Mouse (Mus musculus): ENCODE data around the gene Nptxr. TPM values are rescaled to one million over a fixed set of nuclear protein-coding genes. Genes with fewer than 3 reads are reported as not detected.

The Nptxr gene
- polyA plus RNA-seq, 1 experiment from 2014 or later: 1.2 TPM

GRCm38 (mm10) chr15:79749162-79749561, 55.4 kb downstream of the Nptxr start:
- no peak overlapping the region for H3K27ac ChIP-seq (ENCODE audit: low read length)
- no peak for TF ChIP-seq CTCF (IDR thresholded peaks at IDR 0.05)
- no peak for TF ChIP-seq EP300 (IDR thresholded peaks at IDR 0.05)
- no peak for DNase-seq (ENCODE audit: low spot score)

GRCm38 (mm10) chr15:79747998-79748397, 56.6 kb downstream of the Nptxr start:
- H3K4me3 ChIP-seq (ENCODE audit: low read depth, low read length): no peak overlapping the region
- peak; percentile 66 for TF ChIP-seq CTCF (IDR thresholded peaks at IDR 0.05)
- TF ChIP-seq EP300 (IDR thresholded peaks at IDR 0.05): no peak
- no peak overlapping the region for H3K27ac ChIP-seq (ENCODE audit: low read length)
- no peaks in the 10 kb centered on the region for H3K27me3 ChIP-seq (replicated peaks; ENCODE audit: insufficient read depth, low read length)
- H3K9me3 ChIP-seq (ENCODE audit: low read length): no peaks in the 10 kb centered on the region
- no peaks in the 10 kb centered on the region for H3K36me3 ChIP-seq (ENCODE audit: insufficient read depth, low read length)
- H3K4me1 ChIP-seq (ENCODE audit: insufficient read depth, low read depth, low read length): no peaks in the 10 kb centered on the region
- no peak overlapping the region for H3K4me2 ChIP-seq (replicated peaks; ENCODE audit: low read depth, low read length)
- no peak for ATAC-seq
- no peak overlapping the region for H3K9ac ChIP-seq (replicated peaks; ENCODE audit: low read depth)
- no peak for DNase-seq (ENCODE audit: low spot score)
- 60% methylated on average over 11 of the region's 11 CpGs for WGBS

More at GRCm38 (mm10) chr15:79749162-79749561, 55.4 kb downstream of the Nptxr start:
- Histone ChIP-seq H3K27me3 (replicated peaks; ENCODE audit: insufficient read depth, low read length) (no peaks in the 10 kb centered on the region), H3K4me3 (ENCODE audit: low read depth, low read length) (no peak overlapping the region), H3K9ac (replicated peaks; ENCODE audit: low read depth) (no peak overlapping the region), H3K36me3 (ENCODE audit: insufficient read depth, low read length) (no peaks in the 10 kb centered on the region), H3K4me1 (ENCODE audit: insufficient read depth, low read depth, low read length) (no peaks in the 10 kb centered on the region), H3K4me2 (replicated peaks; ENCODE audit: low read depth, low read length) (no peak overlapping the region), H3K9me3 (ENCODE audit: low read length) (no peaks in the 10 kb centered on the region)
- WGBS: 83% methylated on average over 7 of the region's 7 CpGs
- no peak for ATAC-seq

- Histone ChIP-seq H3K27ac (ENCODE audit: low read length) (no peak overlapping the region), H3K9ac (replicated peaks; ENCODE audit: low read depth) (no peak overlapping the region), H3K4me1 (ENCODE audit: insufficient read depth, low read depth, low read length) (peaks cover 7% of the 10 kb centered on the region; the same call in 1 of the 2 replicates), H3K27me3 (replicated peaks; ENCODE audit: insufficient read depth, low read length) (no peaks in the 10 kb centered on the region), H3K36me3 (ENCODE audit: insufficient read depth, low read length) (no peaks in the 10 kb centered on the region), H3K4me3 (ENCODE audit: low read depth, low read length) (no peak overlapping the region), H3K9me3 (ENCODE audit: low read length) (no peaks in the 10 kb centered on the region), H3K4me2 (replicated peaks; ENCODE audit: low read depth, low read length) (no peak overlapping the region)
- ATAC-seq: no peak
- DNase-seq (ENCODE audit: low spot score): no peak
- TF ChIP-seq EP300 (IDR thresholded peaks at IDR 0.05) (no peak), CTCF (IDR thresholded peaks at IDR 0.05) (no peak)
- WGBS: 77% methylated on average over 5 of the region's 5 CpGs
These were observed 58.7 kb downstream of the Nptxr start for GRCm38 (mm10) chr15:79745883-79746282.

- 75% methylated on average over 10 of the region's 10 CpGs for WGBS
- Histone ChIP-seq H3K36me3 (ENCODE audit: insufficient read depth, low read length) (no peaks in the 10 kb centered on the region), H3K9me3 (ENCODE audit: low read length) (no peaks in the 10 kb centered on the region), H3K27ac (ENCODE audit: low read length) (no peak overlapping the region), H3K4me2 (replicated peaks; ENCODE audit: low read depth, low read length) (no peak overlapping the region), H3K27me3 (replicated peaks; ENCODE audit: insufficient read depth, low read length) (no peaks in the 10 kb centered on the region), H3K4me1 (ENCODE audit: insufficient read depth, low read depth, low read length) (peaks cover 12% of the 10 kb centered on the region; the same call in 1 of the 2 replicates), H3K9ac (replicated peaks; ENCODE audit: low read depth) (no peak overlapping the region), H3K4me3 (ENCODE audit: low read depth, low read length) (no peak overlapping the region)
- no peak for TF ChIP-seq CTCF (IDR thresholded peaks at IDR 0.05)
- TF ChIP-seq EP300 (IDR thresholded peaks at IDR 0.05): no peak
- ATAC-seq: no peak
- no peak for DNase-seq (ENCODE audit: low spot score)
These were observed 59.3 kb downstream of the Nptxr start for GRCm38 (mm10) chr15:79745312-79745711.

- TF ChIP-seq CTCF (IDR thresholded peaks at IDR 0.05) (no peak), EP300 (IDR thresholded peaks at IDR 0.05) (no peak)
- H3K27me3 ChIP-seq (replicated peaks; ENCODE audit: insufficient read depth, low read length): no peaks in the 10 kb centered on the region
- H3K27ac ChIP-seq (ENCODE audit: low read length): no peak overlapping the region
- H3K9me3 ChIP-seq (ENCODE audit: low read length): no peaks in the 10 kb centered on the region
- H3K9ac ChIP-seq (replicated peaks; ENCODE audit: low read depth): no peak overlapping the region
- WGBS: 62% methylated on average over 8 of the region's 8 CpGs
- ATAC-seq (no peak), DNase-seq (ENCODE audit: low spot score) (no peak)
- no peaks in the 10 kb centered on the region for H3K36me3 ChIP-seq (ENCODE audit: insufficient read depth, low read length)
- H3K4me3 ChIP-seq (ENCODE audit: low read depth, low read length): no peak overlapping the region
- peaks cover 14% of the 10 kb centered on the region; the same call in 1 of the 2 replicates for H3K4me1 ChIP-seq (ENCODE audit: insufficient read depth, low read depth, low read length)
- no peak overlapping the region for H3K4me2 ChIP-seq (replicated peaks; ENCODE audit: low read depth, low read length)
These were observed 59.8 kb downstream of the Nptxr start for GRCm38 (mm10) chr15:79744742-79745141.

- H3K4me2 ChIP-seq (replicated peaks; ENCODE audit: low read depth, low read length): no peak overlapping the region
- H3K9me3 ChIP-seq (ENCODE audit: low read length): no peaks in the 10 kb centered on the region
- H3K4me3 ChIP-seq (ENCODE audit: low read depth, low read length): no peak overlapping the region
- no peak overlapping the region for H3K27ac ChIP-seq (ENCODE audit: low read length)
- 92% methylated on average over 11 of the region's 11 CpGs for WGBS
- peaks cover 14% of the 10 kb centered on the region; the same call in 1 of the 2 replicates for H3K4me1 ChIP-seq (ENCODE audit: insufficient read depth, low read depth, low read length)
- no peaks in the 10 kb centered on the region for H3K27me3 ChIP-seq (replicated peaks; ENCODE audit: insufficient read depth, low read length)
- TF ChIP-seq CTCF (IDR thresholded peaks at IDR 0.05): no peak
- no peak for TF ChIP-seq EP300 (IDR thresholded peaks at IDR 0.05)
- no peak for DNase-seq (ENCODE audit: low spot score)
- no peak overlapping the region for H3K9ac ChIP-seq (replicated peaks; ENCODE audit: low read depth)
- no peak for ATAC-seq
- peaks cover 1% of the 10 kb centered on the region; the same call in 1 of the 2 replicates for H3K36me3 ChIP-seq (ENCODE audit: insufficient read depth, low read length)
These were observed 60.6 kb downstream of the Nptxr start for GRCm38 (mm10) chr15:79744001-79744400.

GRCm38 (mm10) chr15:79742706-79743023, 61.9 kb downstream of the Nptxr start:
- no peak for ATAC-seq

More at GRCm38 (mm10) chr15:79742706-79743023, 61.9 kb downstream of the Nptxr start:
- Histone ChIP-seq H3K27me3 (replicated peaks; ENCODE audit: insufficient read depth, low read length) (no peaks in the 10 kb centered on the region), H3K4me1 (ENCODE audit: insufficient read depth, low read depth, low read length) (peaks cover 14% of the 10 kb centered on the region; the same call in 1 of the 2 replicates), H3K27ac (ENCODE audit: low read length) (no peak overlapping the region), H3K4me3 (ENCODE audit: low read depth, low read length) (peak overlapping the region; percentile 99), H3K36me3 (ENCODE audit: insufficient read depth, low read length) (peaks cover 9% of the 10 kb centered on the region; the same call in 1 of the 2 replicates), H3K9me3 (ENCODE audit: low read length) (no peaks in the 10 kb centered on the region), H3K9ac (replicated peaks; ENCODE audit: low read depth) (peak overlapping the region; percentile 92), H3K4me2 (replicated peaks; ENCODE audit: low read depth, low read length) (peak overlapping the region; percentile 94)
- peak; percentile 39 for DNase-seq (ENCODE audit: low spot score)
- no peak for TF ChIP-seq EP300 (IDR thresholded peaks at IDR 0.05)
- no peak for TF ChIP-seq CTCF (IDR thresholded peaks at IDR 0.05)
- WGBS: 0% methylated on average over 23 of the region's 23 CpGs

Data from lung, postnatal 0 days (tissue).